Comparison of ENCODE assay signal across 28 mouse cellular contexts in the genomic region with DNA sequence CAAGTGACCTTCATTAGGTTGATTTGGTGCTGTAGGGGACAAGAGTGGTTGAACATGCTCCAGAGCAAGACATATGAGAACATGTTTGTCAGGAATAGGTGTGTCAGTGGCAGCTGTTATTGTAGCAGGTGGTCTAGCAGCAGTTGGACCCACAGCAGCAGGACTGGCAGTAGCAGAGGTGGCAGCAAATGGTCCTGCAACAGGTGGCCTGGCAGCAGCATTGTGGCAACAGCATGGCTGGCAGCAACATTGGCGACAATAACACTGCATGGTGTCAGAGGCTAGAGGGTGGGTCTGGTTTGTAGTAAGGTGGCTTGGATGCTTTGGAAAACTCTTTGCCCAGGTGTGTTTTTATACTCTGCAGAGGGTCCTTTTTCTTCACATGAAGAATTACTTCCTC. TPM values are rescaled to one million over a fixed set of nuclear protein-coding genes. Genes with fewer than 3 reads are reported as not detected.
DNase-seq lines count a peak whose midpoint lies in the region; ATAC-seq lines count a peak whose summit lies in the region.
"Had no signal": no experiment of that assay in that cellular context is flagged by ENCODE, and none has a peak within 500 bp of the region (broad histone marks: within the 10 kb centered on the region; RNA-seq: fewer than 3 reads in every experiment).

No protein-coding gene starts in this region.

- H3K4me3 ChIP-seq in heart, embryonic 11.5 days (ENCODE audit: low read depth, low read length): no peak overlapping the region
- H3K4me3 ChIP-seq in megakaryocyte, embryonic 14.5 days (replicated peaks): peak overlapping the region; percentile 62
- H3K4me3 ChIP-seq: embryonic facial prominence, embryonic 10.5 days; embryonic facial prominence, embryonic 12.5 days; forebrain, embryonic 13.5 days; forebrain, embryonic 15.5 days had no signal

- peak; percentile 57 to 60 for DNase-seq in cerebellum, postnatal 10 days
- no peak for DNase-seq in cerebellum, adult 8-10 months
- DNase-seq in heart, adult 11 months: peak; percentile 82
- DNase-seq: adrenal gland, adult 8-10 months; adrenal gland, postnatal 14 days; adrenal gland, postnatal 36 days; B cell, adult 2 months; cerebellum, adult 11 months; cerebellum, adult 18-20 months; cerebellum, adult 9-10 months; cerebellum, postnatal 25 days; forebrain, postnatal 0 days had no signal

- ATAC-seq in heart, embryonic 11.5 days (replicated peaks; ENCODE audit: insufficient number of reproducible peaks, low FRiP score, low TSS enrichment): no peak
- no peak for ATAC-seq in megakaryocyte, adult 5-6 weeks (ENCODE audit: poor library complexity, severe bottlenecking)
- ATAC-seq: activated CD4-positive, CD25-positive, alpha-beta regulatory T cell, adult 4 months; CD4-positive, CD25-positive, alpha-beta regulatory T cell, adult 4 months; forebrain, embryonic 13.5 days; forebrain, embryonic 15.5 days; forebrain, postnatal 0 days; Patski had no signal

- 91% methylated on average over 1 of the region's 1 CpGs for WGBS in heart, embryonic 11.5 days (ENCODE audit: insufficient replicate concordance)

- H3K36me3 ChIP-seq in heart, embryonic 11.5 days (ENCODE audit: control insufficient read depth, insufficient read depth, low read length): no peaks in the 10 kb centered on the region
- H3K36me3 ChIP-seq in megakaryocyte, embryonic 14.5 days (replicated peaks; ENCODE audit: low read length): no peaks in the 10 kb centered on the region
- H3K36me3 ChIP-seq: embryonic facial prominence, embryonic 10.5 days; embryonic facial prominence, embryonic 12.5 days; forebrain, embryonic 15.5 days; G1E had no signal

- H3K27me3 ChIP-seq in heart, embryonic 11.5 days (ENCODE audit: control insufficient read depth, insufficient read depth, low read length): no peaks in the 10 kb centered on the region
- no peaks in the 10 kb centered on the region for H3K27me3 ChIP-seq in megakaryocyte, embryonic 14.5 days (replicated peaks)
- H3K27me3 ChIP-seq: embryonic facial prominence, embryonic 12.5 days; forebrain, embryonic 13.5 days; forebrain, embryonic 15.5 days; Patski had no signal

- H3K27ac ChIP-seq in heart, embryonic 11.5 days (ENCODE audit: low read depth, low read length): no peak overlapping the region
- H3K27ac ChIP-seq: embryonic facial prominence, embryonic 10.5 days; embryonic facial prominence, embryonic 12.5 days; forebrain, embryonic 13.5 days; forebrain, embryonic 15.5 days had no signal

- no peak overlapping the region for H3K4me2 ChIP-seq in heart, embryonic 11.5 days
- H3K4me2 ChIP-seq: embryonic facial prominence, embryonic 12.5 days; forebrain, embryonic 13.5 days; forebrain, embryonic 15.5 days had no signal

- H3K9ac ChIP-seq in heart, embryonic 11.5 days (ENCODE audit: low read depth, low read length): no peak overlapping the region
- H3K9ac ChIP-seq: embryonic facial prominence, embryonic 12.5 days; forebrain, embryonic 13.5 days; forebrain, embryonic 15.5 days; forebrain, postnatal 0 days had no signal

- H3K4me1 ChIP-seq in heart, embryonic 11.5 days (ENCODE audit: control insufficient read depth, insufficient read depth, low read length): no peaks in the 10 kb centered on the region
- H3K4me1 ChIP-seq in megakaryocyte, embryonic 14.5 days: no peaks in the 10 kb centered on the region
- H3K4me1 ChIP-seq: embryonic facial prominence, embryonic 10.5 days; embryonic facial prominence, embryonic 12.5 days; forebrain, embryonic 13.5 days; forebrain, embryonic 15.5 days had no signal

- no peaks in the 10 kb centered on the region for H3K9me3 ChIP-seq in heart, embryonic 11.5 days (replicated peaks; ENCODE audit: control insufficient read depth, low read length)
- H3K9me3 ChIP-seq in megakaryocyte, embryonic 14.5 days: peaks cover 6% of the 10 kb centered on the region; the same call in 1 of the 2 replicates
- H3K9me3 ChIP-seq: embryonic facial prominence, embryonic 10.5 days; embryonic facial prominence, embryonic 12.5 days; forebrain, embryonic 13.5 days had no signal

RNA-seq across cellular contexts. Expression of gene Gm14180, which starts 15.3 kb away (rescaled TPM):
- not detected in 2 replicates for polyA plus RNA-seq in heart, embryonic 11.5 days (2014; fragmentation: Nextera tagmentation; extraction: Ambion mirVana)
- polyA plus RNA-seq in megakaryocyte, embryonic 14.5 days (2012; ENCODE audit: insufficient read depth, low replicate concordance): not detected in 2 replicates
- not detected in 2 replicates for total RNA-seq in megakaryocyte, adult 5-6 weeks (2015)
- not detected in 2 replicates for total RNA-seq in megakaryocyte, adult 5-6 weeks (2017)
- total RNA-seq: adrenal gland, adult 18-20 months; adrenal gland, adult 8-10 months; adrenal gland, postnatal 14 days; adrenal gland, postnatal 36 days; CH12.LX; forebrain, postnatal 0 days; G1E had no signal
- polyA plus RNA-seq: activated CD4-positive, CD25-positive, alpha-beta regulatory T cell, adult 4 months; CD4-positive, CD25-positive, alpha-beta regulatory T cell, adult 4 months; cortical plate, adult 2 months; embryonic facial prominence, embryonic 10.5 days; embryonic facial prominence, embryonic 12.5 days; embryonic facial prominence, embryonic 14.5 days; forebrain, embryonic 11.5 days; forebrain, embryonic 13.5 days; forebrain, embryonic 15.5 days; forebrain, postnatal 0 days; G1E; Patski had no signal

RNA-seq across cellular contexts. Expression of gene Gm14190, which starts 28.2 kb away (rescaled TPM):
- not detected in 2 replicates for polyA plus RNA-seq in heart, embryonic 11.5 days (2014; fragmentation: Nextera tagmentation; extraction: Ambion mirVana)
- polyA plus RNA-seq in megakaryocyte, embryonic 14.5 days (2012; ENCODE audit: insufficient read depth, low replicate concordance): not detected in 2 replicates
- total RNA-seq in megakaryocyte, adult 5-6 weeks (2015): not detected in 2 replicates
- total RNA-seq in megakaryocyte, adult 5-6 weeks (2017): not detected in 2 replicates
- total RNA-seq: adrenal gland, adult 18-20 months; adrenal gland, adult 8-10 months; adrenal gland, postnatal 14 days; adrenal gland, postnatal 36 days; CH12.LX; forebrain, postnatal 0 days; G1E had no signal
- polyA plus RNA-seq: activated CD4-positive, CD25-positive, alpha-beta regulatory T cell, adult 4 months; CD4-positive, CD25-positive, alpha-beta regulatory T cell, adult 4 months; cortical plate, adult 2 months; embryonic facial prominence, embryonic 10.5 days; embryonic facial prominence, embryonic 12.5 days; embryonic facial prominence, embryonic 14.5 days; forebrain, embryonic 11.5 days; forebrain, embryonic 13.5 days; forebrain, embryonic 15.5 days; forebrain, postnatal 0 days; G1E; Patski had no signal

RNA-seq across cellular contexts. Expression of gene Krtap4-6, which starts 53.0 kb away (rescaled TPM):
- not detected in 2 replicates for polyA plus RNA-seq in heart, embryonic 11.5 days (2014; fragmentation: Nextera tagmentation; extraction: Ambion mirVana)
- not detected in 2 replicates for polyA plus RNA-seq in megakaryocyte, embryonic 14.5 days (2012; ENCODE audit: insufficient read depth, low replicate concordance)
- not detected in 2 replicates for total RNA-seq in megakaryocyte, adult 5-6 weeks (2015)
- not detected in 2 replicates for total RNA-seq in megakaryocyte, adult 5-6 weeks (2017)
- total RNA-seq: adrenal gland, adult 18-20 months; adrenal gland, adult 8-10 months; adrenal gland, postnatal 14 days; adrenal gland, postnatal 36 days; CH12.LX; forebrain, postnatal 0 days; G1E had no signal
- polyA plus RNA-seq: activated CD4-positive, CD25-positive, alpha-beta regulatory T cell, adult 4 months; CD4-positive, CD25-positive, alpha-beta regulatory T cell, adult 4 months; cortical plate, adult 2 months; embryonic facial prominence, embryonic 10.5 days; embryonic facial prominence, embryonic 12.5 days; embryonic facial prominence, embryonic 14.5 days; forebrain, embryonic 11.5 days; forebrain, embryonic 13.5 days; forebrain, embryonic 15.5 days; forebrain, postnatal 0 days; G1E; Patski had no signal

RNA-seq across cellular contexts. Expression of gene Gm11595, which starts 54.0 kb away (rescaled TPM):
- polyA plus RNA-seq in heart, embryonic 11.5 days (2014; fragmentation: Nextera tagmentation; extraction: Ambion mirVana): not detected in 2 replicates
- not detected in 2 replicates for polyA plus RNA-seq in megakaryocyte, embryonic 14.5 days (2012; ENCODE audit: insufficient read depth, low replicate concordance)
- not detected in 2 replicates for total RNA-seq in megakaryocyte, adult 5-6 weeks (2015)
- total RNA-seq in megakaryocyte, adult 5-6 weeks (2017): not detected in 2 replicates
- total RNA-seq: adrenal gland, adult 18-20 months; adrenal gland, adult 8-10 months; adrenal gland, postnatal 14 days; adrenal gland, postnatal 36 days; CH12.LX; forebrain, postnatal 0 days; G1E had no signal
- polyA plus RNA-seq: activated CD4-positive, CD25-positive, alpha-beta regulatory T cell, adult 4 months; CD4-positive, CD25-positive, alpha-beta regulatory T cell, adult 4 months; cortical plate, adult 2 months; embryonic facial prominence, embryonic 10.5 days; embryonic facial prominence, embryonic 12.5 days; embryonic facial prominence, embryonic 14.5 days; forebrain, embryonic 11.5 days; forebrain, embryonic 13.5 days; forebrain, embryonic 15.5 days; forebrain, postnatal 0 days; G1E; Patski had no signal

RNA-seq across cellular contexts. Expression of gene Gm11563, which starts 60.0 kb away (rescaled TPM):
- not detected in 2 replicates for polyA plus RNA-seq in heart, embryonic 11.5 days (2014; fragmentation: Nextera tagmentation; extraction: Ambion mirVana)
- polyA plus RNA-seq in megakaryocyte, embryonic 14.5 days (2012; ENCODE audit: insufficient read depth, low replicate concordance): not detected in 2 replicates
- not detected in 2 replicates for total RNA-seq in megakaryocyte, adult 5-6 weeks (2015)
- total RNA-seq in megakaryocyte, adult 5-6 weeks (2017): not detected in 2 replicates
- total RNA-seq: adrenal gland, adult 18-20 months; adrenal gland, adult 8-10 months; adrenal gland, postnatal 14 days; adrenal gland, postnatal 36 days; CH12.LX; forebrain, postnatal 0 days; G1E had no signal
- polyA plus RNA-seq: activated CD4-positive, CD25-positive, alpha-beta regulatory T cell, adult 4 months; CD4-positive, CD25-positive, alpha-beta regulatory T cell, adult 4 months; cortical plate, adult 2 months; embryonic facial prominence, embryonic 10.5 days; embryonic facial prominence, embryonic 12.5 days; forebrain, embryonic 11.5 days; forebrain, embryonic 13.5 days; forebrain, embryonic 15.5 days; forebrain, postnatal 0 days; G1E; Patski had no signal
